Mouse (Mus musculus) kidney, embryonic 15.5 days (tissue): ENCODE results near the gene Rmdn3. TPM values are rescaled to one million over a fixed set of nuclear protein-coding genes. Genes with fewer than 3 reads are reported as not detected.

Experiments used
- ATAC-seq: fragments of 200-750 bp; cut with Nextera tagmentation; replicated peaks from 2 replicates; pipeline ENCODE4 v1.8.0; 2017; ENCODE audit warnings: moderate TSS enrichment; ENCODE audit not compliant: low FRiP score
- H3K27ac ChIP-seq: fragments of 300-500 bp; sonication (generic); 2 replicates; pipeline ENCODE4 v1.5.1; 2015; ENCODE audit warnings: mild to moderate bottlenecking, inconsistent platforms
- H3K27me3 ChIP-seq: fragments of 300-500 bp; sonication (generic); 2 replicates; pipeline ENCODE4 v1.6.1; 2015; ENCODE audit warnings: inconsistent platforms
- H3K36me3 ChIP-seq: fragments of 300-500 bp; sonication (generic); 2 replicates; pipeline ENCODE4 v1.6.1; 2015; ENCODE audit warnings: inconsistent platforms
- H3K4me1 ChIP-seq: fragments of 300-500 bp; sonication (generic); 2 replicates; pipeline ENCODE4 v1.6.1; 2015; ENCODE audit warnings: inconsistent platforms
- H3K4me2 ChIP-seq: fragments of 300-500 bp; sonication (generic); 2 replicates; pipeline ENCODE4 v1.6.1; 2015; ENCODE audit warnings: moderate library complexity, mild to moderate bottlenecking, inconsistent platforms
- H3K4me3 ChIP-seq: fragments of 300-500 bp; sonication (generic); replicated peaks from 2 replicates; pipeline ENCODE4 v1.5.1; 2015; ENCODE audit warnings: mild to moderate bottlenecking, inconsistent platforms
- H3K9ac ChIP-seq: fragments of 300-500 bp; sonication (generic); 2 replicates; pipeline ENCODE4 v1.6.1; 2015; ENCODE audit warnings: mild to moderate bottlenecking, inconsistent platforms
- H3K9me3 ChIP-seq: fragments of 300-500 bp; sonication (generic); replicated peaks from 2 replicates; pipeline ENCODE4 v1.6.1; 2016; ENCODE audit warnings: inconsistent platforms
- WGBS: fragments of 180-500 bp; shearing (Covaris S2); methylation state at CpG from one replicate; pipeline ENCODE4 v1.1.7; 2015; ENCODE audit warnings: mixed read lengths; 5-methylcytosine and 5-hydroxymethylcytosine counted together
- polyA plus RNA-seq: library from polyadenylated mRNA; unstranded; fragments of >200 nt; fragmentation: Nextera tagmentation; extraction: Ambion mirVana; gene quantifications from 2 replicates; pipeline ENCODE4 v1.2.1, GENCODE M21; 2015

Gene Rmdn3
- polyA plus RNA-seq, 1 experiment from 2014 or later = 46.8 TPM

DNA sequence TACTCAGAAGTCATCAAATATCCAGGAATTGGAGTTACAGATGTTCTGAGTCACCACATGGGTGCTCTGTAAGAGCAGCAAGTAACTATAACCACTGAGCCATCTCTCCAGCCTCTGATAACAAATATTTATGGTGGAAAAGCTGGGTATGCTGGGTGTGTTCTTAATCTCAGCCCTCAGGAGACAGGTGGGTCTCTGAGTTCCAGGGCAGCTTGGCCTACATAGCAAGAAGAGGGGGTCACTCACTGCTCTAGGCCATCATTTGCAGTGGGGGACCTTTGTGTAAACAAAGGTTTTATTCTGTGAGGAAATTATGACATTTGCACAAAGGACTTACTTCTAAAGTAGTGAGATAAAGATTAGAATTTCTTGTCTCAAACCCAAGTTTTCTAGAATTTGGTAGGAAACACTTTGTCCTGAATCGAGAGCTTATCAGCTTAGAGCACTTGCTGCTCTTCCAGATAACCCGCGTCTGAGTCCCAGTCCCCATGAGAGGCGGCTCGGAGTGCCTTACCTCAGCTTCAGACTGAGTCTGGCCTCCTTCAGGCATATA lies 20.4 kb downstream of the Rmdn3 start:
- Histone ChIP-seq H3K4me1 (no peaks in the 10 kb centered on the region), H3K9ac (no peak overlapping the region), H3K27ac (no peak overlapping the region), H3K36me3 (peaks cover 91% of the 10 kb centered on the region), H3K9me3 (no peaks in the 10 kb centered on the region), H3K4me2 (no peak overlapping the region), H3K4me3 (no peak overlapping the region), H3K27me3 (no peaks in the 10 kb centered on the region)
- WGBS = 84% methylated on average over 5 of the region's 5 CpGs
- ATAC-seq = no peak

- ATAC-seq = peak; percentile 19
Measured at GRCm38 (mm10) chr2:119113121-119113925, 43.5 kb downstream of the Rmdn3 start.

DNA sequence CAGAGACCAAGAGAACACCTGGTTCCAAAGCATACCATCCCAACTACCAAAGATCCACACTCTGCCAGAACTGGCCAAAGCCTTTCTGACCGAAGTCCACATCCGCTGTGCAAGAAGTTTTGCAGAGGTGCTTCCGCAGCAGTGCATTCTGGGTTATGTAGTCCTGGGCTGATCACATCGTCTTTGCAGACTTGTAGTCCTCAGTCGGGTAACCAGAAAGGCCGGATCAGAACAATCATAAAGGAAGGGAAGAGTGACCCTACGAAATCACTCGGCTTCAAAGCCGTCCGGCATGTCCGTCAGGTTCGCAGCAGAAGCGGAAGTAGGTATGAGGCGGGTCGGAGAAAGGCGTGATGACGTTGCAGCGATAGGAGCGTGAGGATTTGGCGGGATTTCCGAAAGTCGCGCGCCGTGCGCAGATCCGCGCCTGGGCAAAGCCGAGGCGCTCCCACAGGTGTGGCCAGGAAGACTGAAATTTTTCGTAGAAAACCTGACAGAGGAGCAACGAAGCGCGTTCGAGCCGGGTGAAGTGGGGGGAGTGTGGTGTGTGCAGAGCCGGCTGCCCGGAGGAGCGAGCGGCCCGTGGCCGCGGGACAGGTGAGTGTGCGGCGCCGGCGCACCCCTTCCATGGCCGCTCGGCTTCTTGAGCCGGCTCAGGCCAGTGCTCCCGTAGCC lies 44.3 kb downstream of the Rmdn3 start, which contains the start of gene Rad51:
Gene Rad51, plus strand, starts transcription at position 356 of the 675 bp plus-strand sequence.
- Histone ChIP-seq H3K27ac (peak within 1 kb of the TSS; percentile 97), H3K4me3 (peak within 1 kb of the TSS; percentile 76), H3K27me3 (no peaks in the 10 kb centered on the region), H3K4me2 (peak within 1 kb of the TSS; percentile 86), H3K9me3 (no peaks in the 10 kb centered on the region), H3K36me3 (peaks cover 29% of the 10 kb centered on the region), H3K4me1 (peaks cover 20% of the 10 kb centered on the region), H3K9ac (peak within 1 kb of the TSS; percentile 66)
- peak; percentile 95 for ATAC-seq
- WGBS = under 1% methylated on average over 51 of the region's 51 CpGs

More at GRCm38 (mm10) chr2:119113121-119113925, 43.5 kb downstream of the Rmdn3 start:
- Histone ChIP-seq H3K36me3 (peaks cover 31% of the 10 kb centered on the region), H3K27me3 (no peaks in the 10 kb centered on the region), H3K27ac (peak overlapping the region; percentile 97), H3K4me3 (peak overlapping the region; percentile 76), H3K9me3 (no peaks in the 10 kb centered on the region), H3K4me1 (peaks cover 20% of the 10 kb centered on the region), H3K9ac (peak overlapping the region; percentile 66), H3K4me2 (peak overlapping the region; percentile 86)
- 12% methylated on average over 20 of the region's 20 CpGs for WGBS

GRCm38 (mm10) chr2:119111060-119111459 lies 45.8 kb downstream of the Rmdn3 start:
- WGBS = 91% methylated on average over 3 of the region's 3 CpGs
- no peaks in the 10 kb centered on the region for H3K9me3 ChIP-seq
- no peak for ATAC-seq

GRCm38 (mm10) chr2:119108554-119108953 lies 48.3 kb downstream of the Rmdn3 start:
- Histone ChIP-seq H3K27ac (no peak overlapping the region), H3K9ac (no peak overlapping the region), H3K4me1 (peaks cover 10% of the 10 kb centered on the region), H3K36me3 (peaks cover 30% of the 10 kb centered on the region), H3K27me3 (no peaks in the 10 kb centered on the region), H3K4me3 (no peak overlapping the region), H3K4me2 (no peak overlapping the region), H3K9me3 (no peaks in the 10 kb centered on the region)
- WGBS = 67% methylated on average over 4 of the region's 4 CpGs
- ATAC-seq = no peak

More at GRCm38 (mm10) chr2:119111060-119111459, 45.8 kb downstream of the Rmdn3 start:
- peaks cover 20% of the 10 kb centered on the region for H3K36me3 ChIP-seq
- H3K4me1 ChIP-seq = peaks cover 20% of the 10 kb centered on the region
- no peak overlapping the region for H3K9ac ChIP-seq
- no peak overlapping the region for H3K4me3 ChIP-seq
- no peak overlapping the region for H3K27ac ChIP-seq
- H3K27me3 ChIP-seq = no peaks in the 10 kb centered on the region
- H3K4me2 ChIP-seq = no peak overlapping the region

DNA sequence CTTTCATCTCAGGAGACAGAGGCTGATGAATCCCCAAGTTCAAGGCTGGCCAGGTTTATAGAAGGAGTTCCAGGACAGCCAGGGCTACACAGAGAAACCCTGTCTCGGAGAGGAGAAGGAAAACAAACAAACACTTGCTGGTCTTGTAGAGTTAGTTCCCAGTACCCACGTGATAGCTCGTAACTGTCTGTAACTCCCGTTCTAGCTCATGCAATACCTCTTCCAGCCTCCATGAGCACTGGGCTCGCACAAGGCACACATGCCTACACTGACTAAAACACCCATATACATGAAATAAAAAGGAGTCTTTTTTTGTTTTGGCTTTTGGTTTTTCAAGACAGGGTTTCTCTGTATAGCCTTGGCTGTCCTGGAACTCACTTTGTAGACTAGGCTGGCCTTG lies 50.3 kb downstream of the Rmdn3 start:
- Histone ChIP-seq H3K27me3 (no peaks in the 10 kb centered on the region), H3K4me3 (no peak overlapping the region), H3K4me2 (no peak overlapping the region), H3K4me1 (0 out of 2 replicates have a peak, but pooled peaks cover under 1% of the 10 kb centered on the region), H3K9ac (no peak overlapping the region), H3K27ac (no peak overlapping the region), H3K9me3 (no peaks in the 10 kb centered on the region), H3K36me3 (peaks cover 49% of the 10 kb centered on the region)
- no peak for ATAC-seq
- WGBS = 85% methylated on average over 5 of the region's 5 CpGs

- H3K9me3 ChIP-seq = no peaks in the 10 kb centered on the region
- no peak overlapping the region for H3K4me2 ChIP-seq
- H3K9ac ChIP-seq = no peak overlapping the region
- H3K36me3 ChIP-seq = peaks cover 64% of the 10 kb centered on the region
- H3K4me3 ChIP-seq = no peak overlapping the region
- H3K4me1 ChIP-seq = no peaks in the 10 kb centered on the region
- H3K27ac ChIP-seq = no peak overlapping the region
- no peaks in the 10 kb centered on the region for H3K27me3 ChIP-seq
- ATAC-seq = no peak
Measured at GRCm38 (mm10) chr2:119101552-119101951, 55.3 kb downstream of the Rmdn3 start.

Other genes starting within 250 kb of the Rmdn3 start
- 25.9 and 28.4 TPM in 2 replicates for gene Chst14, start 230.5 kb downstream of the Rmdn3 start, polyA plus RNA-seq
- gene Ccdc32, start 127.6 kb downstream of the Rmdn3 start, polyA plus RNA-seq = 21.8 and 23.3 TPM in 2 replicates
- 4.2 and 4.8 TPM in 2 replicates for gene Rpusd2, start 122.2 kb downstream of the Rmdn3 start, polyA plus RNA-seq
- gene Knl1, start 109.9 kb downstream of the Rmdn3 start, polyA plus RNA-seq = 52.4 and 53.7 TPM in 2 replicates
- 48.8 and 49.7 TPM in 2 replicates for gene Rad51, start 44.2 kb downstream of the Rmdn3 start, polyA plus RNA-seq
- gene Gchfr, start 10.7 kb upstream of the Rmdn3 start, polyA plus RNA-seq = 32.0 and 36.9 TPM in 2 replicates
- 0.73 and 0.81 TPM in 2 replicates for gene Gm14137, start 17.5 kb upstream of the Rmdn3 start, polyA plus RNA-seq
- gene Zfyve19, start 51.6 kb upstream of the Rmdn3 start, polyA plus RNA-seq = 51.8 and 55.4 TPM in 2 replicates
- gene Dnajc17, start 51.8 kb upstream of the Rmdn3 start, polyA plus RNA-seq = 18.6 and 21.9 TPM in 2 replicates
- 0.68 and 0.80 TPM in 2 replicates for gene Ppp1r14d, start 72.9 kb upstream of the Rmdn3 start, polyA plus RNA-seq
- 34.3 and 34.7 TPM in 2 replicates for gene Spint1, start 80.3 kb upstream of the Rmdn3 start, polyA plus RNA-seq
- 0.72 and 1.1 TPM in 2 replicates for gene Rhov, start 114.2 kb upstream of the Rmdn3 start, polyA plus RNA-seq
- 17.6 and 19.6 TPM in 2 replicates for gene Vps18, start 131.7 kb upstream of the Rmdn3 start, polyA plus RNA-seq
- gene Dll4, start 168.8 kb upstream of the Rmdn3 start, polyA plus RNA-seq = 9.9 and 10.5 TPM in 2 replicates
- gene Chac1, start 194.2 kb upstream of the Rmdn3 start, polyA plus RNA-seq = 0.91 and 0.98 TPM in 2 replicates